Comparison of ENCODE assay signal across 10 mouse cellular contexts in genomic region chr8:119885612-119886011, GRCm38 (mm10). TPM values are rescaled to one million over a fixed set of nuclear protein-coding genes. Genes with fewer than 3 reads are reported as not detected.
DNase-seq lines count a peak whose midpoint lies in the region; ATAC-seq and TF ChIP-seq lines count a peak whose summit lies in the region.
"Had no signal": no experiment of that assay in that cellular context is flagged by ENCODE, and none has a peak within 500 bp of the region (broad histone marks: within the 10 kb centered on the region; RNA-seq: fewer than 3 reads in every experiment).

No protein-coding gene starts in this region.

- no peaks in the 10 kb centered on the region for H3K27me3 ChIP-seq in hindbrain, embryonic 10.5 days (ENCODE audit: insufficient read depth, poor library complexity, severe bottlenecking)
- no peaks in the 10 kb centered on the region for H3K27me3 ChIP-seq in hindbrain, embryonic 11.5 days (ENCODE audit: control insufficient read depth, insufficient read depth, low read length)
- H3K27me3 ChIP-seq in heart, embryonic 11.5 days (ENCODE audit: control insufficient read depth, insufficient read depth, low read length), result no peaks in the 10 kb centered on the region
- H3K27me3 ChIP-seq in kidney, postnatal 0 days (ENCODE audit: insufficient read depth, low read length), result no peaks in the 10 kb centered on the region

- H3K9ac ChIP-seq in hindbrain, embryonic 11.5 days (ENCODE audit: low read depth, low read length), result no peak overlapping the region
- H3K9ac ChIP-seq in heart, embryonic 11.5 days (ENCODE audit: low read depth, low read length), result no peak overlapping the region
- H3K9ac ChIP-seq in kidney, postnatal 0 days (ENCODE audit: low read depth, low read length), result no peak overlapping the region
- H3K9ac ChIP-seq: embryonic facial prominence, embryonic 13.5 days had no signal

- H3K27ac ChIP-seq in hindbrain, embryonic 10.5 days, result peak overlapping the region; percentile 19; the same call in 1 of the 2 replicates
- H3K27ac ChIP-seq in hindbrain, embryonic 11.5 days (ENCODE audit: low read depth, low read length), result no peak overlapping the region
- H3K27ac ChIP-seq in heart, embryonic 11.5 days (ENCODE audit: low read depth, low read length), result peak overlapping the region; percentile 35; the same call in 1 of the 2 replicates
- peak overlapping the region; percentile 33; the same call in 1 of the 2 replicates for H3K27ac ChIP-seq in kidney, postnatal 0 days
- H3K27ac ChIP-seq: embryonic facial prominence, embryonic 13.5 days had no signal

- no peaks in the 10 kb centered on the region for H3K36me3 ChIP-seq in hindbrain, embryonic 10.5 days
- H3K36me3 ChIP-seq in hindbrain, embryonic 11.5 days (ENCODE audit: control insufficient read depth, insufficient read depth, low read length), result no peaks in the 10 kb centered on the region
- no peaks in the 10 kb centered on the region for H3K36me3 ChIP-seq in heart, embryonic 11.5 days (ENCODE audit: control insufficient read depth, insufficient read depth, low read length)
- no peaks in the 10 kb centered on the region for H3K36me3 ChIP-seq in kidney, postnatal 0 days (ENCODE audit: insufficient read depth, low read length)
- H3K36me3 ChIP-seq: embryonic facial prominence, embryonic 13.5 days had no signal

- H3K4me3 ChIP-seq in hindbrain, embryonic 10.5 days, result no peak overlapping the region
- no peak overlapping the region for H3K4me3 ChIP-seq in hindbrain, embryonic 11.5 days (ENCODE audit: low read depth, low read length)
- no peak overlapping the region for H3K4me3 ChIP-seq in heart, embryonic 11.5 days (ENCODE audit: low read depth, low read length)
- H3K4me3 ChIP-seq in kidney, postnatal 0 days (replicated peaks; ENCODE audit: low read depth, low read length), result no peak overlapping the region
- H3K4me3 ChIP-seq: embryonic facial prominence, embryonic 13.5 days had no signal

- H3K4me1 ChIP-seq in hindbrain, embryonic 10.5 days (replicated peaks), result peaks cover 23% of the 10 kb centered on the region
- H3K4me1 ChIP-seq in hindbrain, embryonic 11.5 days (replicated peaks; ENCODE audit: control insufficient read depth, insufficient read depth, low read length), result no peaks in the 10 kb centered on the region
- H3K4me1 ChIP-seq in heart, embryonic 11.5 days (ENCODE audit: control insufficient read depth, insufficient read depth, low read length), result peaks cover 9% of the 10 kb centered on the region
- H3K4me1 ChIP-seq in kidney, postnatal 0 days (replicated peaks; ENCODE audit: insufficient read depth, low read length), result no peaks in the 10 kb centered on the region

- 43% methylated on average over 3 of the region's 3 CpGs for WGBS in hindbrain, embryonic 10.5 days
- 33% methylated on average over 3 of the region's 3 CpGs for WGBS in hindbrain, embryonic 11.5 days
- 26% methylated on average over 3 of the region's 3 CpGs for WGBS in heart, embryonic 11.5 days (ENCODE audit: insufficient replicate concordance)
- 26% methylated on average over 3 of the region's 3 CpGs for WGBS in kidney, postnatal 0 days

- ATAC-seq in hindbrain, embryonic 11.5 days (ENCODE audit: low FRiP score), result no peak
- ATAC-seq in heart, embryonic 11.5 days (replicated peaks; ENCODE audit: insufficient number of reproducible peaks, low FRiP score, low TSS enrichment), result peak; percentile 67; the same call in 1 of the 2 replicates
- ATAC-seq in kidney, postnatal 0 days (replicated peaks; ENCODE audit: low FRiP score, low read depth), result peak; percentile 94

- no peaks in the 10 kb centered on the region for H3K9me3 ChIP-seq in hindbrain, embryonic 10.5 days
- H3K9me3 ChIP-seq in hindbrain, embryonic 11.5 days (ENCODE audit: control insufficient read depth, low read length), result no peaks in the 10 kb centered on the region
- H3K9me3 ChIP-seq in heart, embryonic 11.5 days (replicated peaks; ENCODE audit: control insufficient read depth, low read length), result no peaks in the 10 kb centered on the region
- H3K9me3 ChIP-seq in kidney, postnatal 0 days (replicated peaks; ENCODE audit: low read length), result no peaks in the 10 kb centered on the region
- H3K9me3 ChIP-seq: embryonic facial prominence, embryonic 13.5 days had no signal

- TF ChIP-seq CTCF in kidney, postnatal 0 days (IDR thresholded peaks at IDR 0.05; ENCODE audit: low read depth), result no peak

- DNase-seq in hindbrain, embryonic 10.5 days (ENCODE audit: low spot score), result no peak
- DNase-seq in hindbrain, embryonic 11.5 days (ENCODE audit: low spot score), result no peak
- peak; percentile 14 for DNase-seq in cerebellum, adult 11 months
- peak; percentile 74 for DNase-seq in kidney, postnatal 0 days (ENCODE audit: low spot score)
- peak; percentile 33 for DNase-seq in mesoderm, embryonic 11.5 days (ENCODE audit: low read depth, low spot score)
- no peak for DNase-seq in spleen, adult 12 weeks (ENCODE audit: low spot score)
- no peak for DNase-seq in left cerebral cortex, adult 11 months (ENCODE audit: low spot score)

- H3K4me2 ChIP-seq in hindbrain, embryonic 11.5 days (replicated peaks; ENCODE audit: low read depth, low read length), result no peak overlapping the region
- no peak overlapping the region for H3K4me2 ChIP-seq in heart, embryonic 11.5 days
- no peak overlapping the region for H3K4me2 ChIP-seq in kidney, postnatal 0 days (ENCODE audit: low read length)
- H3K4me2 ChIP-seq: embryonic facial prominence, embryonic 13.5 days had no signal

RNA-seq across cellular contexts. Expression of gene Klhl36, which starts 23.5 kb away (rescaled TPM):
- polyA plus RNA-seq in hindbrain, embryonic 10.5 days (2016; fragmentation: Nextera tagmentation; extraction: Ambion mirVana), result 10.7 and 11.9 TPM in 2 replicates
- polyA plus RNA-seq in hindbrain, embryonic 11.5 days (2014; fragmentation: Nextera tagmentation; extraction: Ambion mirVana), result 9.2 and 9.3 TPM in 2 replicates
- polyA plus RNA-seq in heart, embryonic 11.5 days (2014; fragmentation: Nextera tagmentation; extraction: Ambion mirVana), result 8.6 and 8.9 TPM in 2 replicates
- polyA plus RNA-seq in kidney, postnatal 0 days (2015; fragmentation: Nextera tagmentation; extraction: Ambion mirVana), result 22.1 and 22.5 TPM in 2 replicates

RNA-seq across cellular contexts. Expression of gene Usp10, which starts 24.5 kb away (rescaled TPM):
- 182 and 219 TPM in 2 replicates for polyA plus RNA-seq in hindbrain, embryonic 10.5 days (2016; fragmentation: Nextera tagmentation; extraction: Ambion mirVana)
- polyA plus RNA-seq in hindbrain, embryonic 11.5 days (2014; fragmentation: Nextera tagmentation; extraction: Ambion mirVana), result 130 and 136 TPM in 2 replicates
- 99.2 and 104 TPM in 2 replicates for polyA plus RNA-seq in heart, embryonic 11.5 days (2014; fragmentation: Nextera tagmentation; extraction: Ambion mirVana)
- 93.5 and 97.5 TPM in 2 replicates for polyA plus RNA-seq in kidney, postnatal 0 days (2015; fragmentation: Nextera tagmentation; extraction: Ambion mirVana)

RNA-seq across cellular contexts. Expression of gene Gm20388, which starts 25.0 kb away (rescaled TPM):
- 1.7 and 3.2 TPM in 2 replicates for polyA plus RNA-seq in hindbrain, embryonic 10.5 days (2016; fragmentation: Nextera tagmentation; extraction: Ambion mirVana)
- polyA plus RNA-seq in hindbrain, embryonic 11.5 days (2014; fragmentation: Nextera tagmentation; extraction: Ambion mirVana), result 11.8 and 11.9 TPM in 2 replicates
- 6.4 TPM in 1 of 2 replicates, not detected in the other for polyA plus RNA-seq in heart, embryonic 11.5 days (2014; fragmentation: Nextera tagmentation; extraction: Ambion mirVana)
- polyA plus RNA-seq in kidney, postnatal 0 days (2015; fragmentation: Nextera tagmentation; extraction: Ambion mirVana), result not detected in 2 replicates
- polyA plus RNA-seq: embryonic facial prominence, embryonic 13.5 days; neural tube, embryonic 11.5 days had no signal

RNA-seq across cellular contexts. Expression of gene Cotl1, which starts 45.3 kb away (rescaled TPM):
- 273 and 545 TPM in 2 replicates for polyA plus RNA-seq in hindbrain, embryonic 10.5 days (2016; fragmentation: Nextera tagmentation; extraction: Ambion mirVana)
- 458 and 496 TPM in 2 replicates for polyA plus RNA-seq in hindbrain, embryonic 11.5 days (2014; fragmentation: Nextera tagmentation; extraction: Ambion mirVana)
- polyA plus RNA-seq in heart, embryonic 11.5 days (2014; fragmentation: Nextera tagmentation; extraction: Ambion mirVana), result 110 and 142 TPM in 2 replicates
- polyA plus RNA-seq in kidney, postnatal 0 days (2015; fragmentation: Nextera tagmentation; extraction: Ambion mirVana), result 101 and 117 TPM in 2 replicates

Comparison
In these comparisons a context has a peak if more than half of its experiments do, and no peak if none do; other contexts are left out.
1. DNase-seq: peak in cerebellum, adult 11 months (single experiment), kidney, postnatal 0 days (single experiment) and mesoderm, embryonic 11.5 days (single experiment); none in hindbrain, embryonic 10.5 days (single experiment), hindbrain, embryonic 11.5 days (single experiment), spleen, adult 12 weeks (single experiment) and left cerebral cortex, adult 11 months (single experiment).